Mouse (Mus musculus) liver, embryonic 14.5 days (tissue): ENCODE data around the gene Hnrnpu. TPM values are rescaled to one million over a fixed set of nuclear protein-coding genes. Genes with fewer than 3 reads are reported as not detected.

Experiments used
- ATAC-seq: fragments of 200-750 bp; cut with Nextera tagmentation; 2 replicates; pipeline ENCODE4 v1.8.0; 2017; ENCODE audit warnings: moderate number of reproducible peaks, mild to moderate bottlenecking, moderate library complexity; ENCODE audit not compliant: insufficient read depth
- DNase-seq, 3 experiments: peaks; one replicate each; pipeline ENCODE4 v3.0.0-alpha.2; 2012 to 2013; ENCODE audit warnings: low read depth in 3 of 3, low spot score in 3 of 3
- H3K27ac ChIP-seq: fragments of 300-500 bp; sonication (generic); 2 replicates; pipeline ENCODE4 v1.5.1; 2014; ENCODE audit warnings: moderate library complexity, mild to moderate bottlenecking, control low read depth, inconsistent platforms
- H3K27me3 ChIP-seq: fragments of 300-500 bp; sonication (generic); 2 replicates; pipeline ENCODE4 v1.6.1; 2014; ENCODE audit warnings: mild to moderate bottlenecking, low read length, moderate library complexity; ENCODE audit not compliant: control insufficient read depth, insufficient read depth
- H3K36me3 ChIP-seq: fragments of 300-500 bp; sonication (generic); replicated peaks from 2 replicates; pipeline ENCODE4 v1.6.1; 2014; ENCODE audit warnings: low read depth; ENCODE audit not compliant: control insufficient read depth, insufficient read depth
- H3K4me1 ChIP-seq, 2 experiments: fragments of 200-500 bp in 1 of 2; fragments of 300-500 bp in 1 of 2; sonication (generic) in 1 of 2; replicated peaks; 2 replicates each; pipeline ENCODE4 v1.6.1; 2012 to 2014; ENCODE audit warnings: antibody characterized with exemption in 1 of 2, inconsistent platforms in 1 of 2, low read length in 1 of 2; ENCODE audit not compliant: control insufficient read depth in 2 of 2, insufficient read depth in 2 of 2
- H3K4me2 ChIP-seq: fragments of 300-500 bp; sonication (generic); 2 replicates; pipeline ENCODE4 v1.6.1; 2014; ENCODE audit warnings: low read depth, mild to moderate bottlenecking, control low read depth, moderate library complexity
- H3K4me3 ChIP-seq, 2 experiments: fragments of 200-500 bp in 1 of 2; fragments of 300-500 bp in 1 of 2; sonication (generic) in 1 of 2; 2 replicates each; pipeline ENCODE4 v1.5.1; 2012 to 2014; ENCODE audit warnings: low read depth in 2 of 2, low read length in 2 of 2, mild to moderate bottlenecking in 2 of 2, control low read depth in 1 of 2, inconsistent platforms in 1 of 2, moderate library complexity in 1 of 2; ENCODE audit not compliant: insufficient read depth in 1 of 2
- H3K9ac ChIP-seq: fragments of 300-500 bp; sonication (generic); replicated peaks from 2 replicates; pipeline ENCODE4 v1.6.1; 2014; ENCODE audit warnings: mild to moderate bottlenecking, control low read depth, moderate library complexity
- H3K9me3 ChIP-seq: fragments of 300-500 bp; sonication (generic); 2 replicates; pipeline ENCODE4 v1.6.1; 2016; ENCODE audit warnings: low read length, mixed read lengths; ENCODE audit not compliant: control insufficient read depth
- CTCF ChIP-seq: IDR thresholded peaks from 2 replicates; pipeline ENCODE4 v1.5.1; 2016; ENCODE audit warnings: antibody characterized with exemption, low read depth, control low read depth
- EP300 ChIP-seq: IDR thresholded peaks from 2 replicates; pipeline ENCODE4 v1.6.1; 2016; ENCODE audit warnings: antibody characterized with exemption, low read depth
- WGBS: fragments of 180-500 bp; shearing (Covaris S2); extraction: QIAGEN DNeasy Blood & Tissue Kit; methylation state at CpG from one replicate; pipeline ENCODE4 v1.1.7; 2014; ENCODE audit not compliant: insufficient replicate concordance; 5-methylcytosine and 5-hydroxymethylcytosine counted together
- polyA plus RNA-seq, 2 experiments: library from polyadenylated mRNA; depleted of rRNA in 1 of 2; stranded (reverse) in 1 of 2; unstranded in 1 of 2; fragments of >200 nt; fragmentation: Nextera tagmentation in 1 of 2; extraction: Ambion mirVana in 1 of 2; gene quantifications; 2 replicates each; pipeline versions ENCODE4 v1.2.1 to v1.2.3; 2012 to 2014

The Hnrnpu gene
- polyA plus RNA-seq, 2 experiments = 165 to 191 TPM

- H3K36me3 ChIP-seq = peaks cover 50% of the 10 kb centered on the region
- DNase-seq (no peak), ATAC-seq (no peak)
- peak overlapping the region; percentile 95 for H3K9ac ChIP-seq
- no peaks in the 10 kb centered on the region for H3K9me3 ChIP-seq
- peaks cover 19 to 22% of the 10 kb centered on the region in 2 experiments for H3K4me1 ChIP-seq
- TF ChIP-seq EP300 = no peak
- TF ChIP-seq CTCF = no peak
- no peaks in the 10 kb centered on the region for H3K27me3 ChIP-seq
- peak overlapping the region; percentile 98 for H3K27ac ChIP-seq
- peak overlapping the region; percentile 87 for H3K4me2 ChIP-seq
- H3K4me3 ChIP-seq = peak overlapping the region; percentile 65 to 83
- 14% methylated on average over 8 of the region's 8 CpGs for WGBS
Measured at GRCm38 (mm10) chr1:178320038-178320722, 17.4 kb downstream of the Hnrnpu start.

GRCm38 (mm10) chr1:178319295-178320037 lies 18.1 kb downstream of the Hnrnpu start:
- Histone ChIP-seq H3K4me1 (peaks cover 19 to 22% of the 10 kb centered on the region in 2 experiments), H3K27me3 (no peaks in the 10 kb centered on the region), H3K4me3 (peak overlapping the region; percentile 65 to 83), H3K4me2 (peak overlapping the region; percentile 87), H3K36me3 (peaks cover 43% of the 10 kb centered on the region), H3K9me3 (no peaks in the 10 kb centered on the region), H3K9ac (peak overlapping the region; percentile 95), H3K27ac (peak overlapping the region; percentile 98)
- under 1% methylated on average over 12 of the region's 12 CpGs for WGBS
- ATAC-seq (peak; percentile 19), DNase-seq (no peak)
- no peak for TF ChIP-seq CTCF
- TF ChIP-seq EP300 = no peak

- H3K27ac ChIP-seq = peak within 1 kb of the TSS; percentile 98
- no peaks in the 10 kb centered on the region for H3K27me3 ChIP-seq
- TF ChIP-seq CTCF (peak; percentile 15), EP300 (peak; percentile 51)
- peak within 1 kb of the TSS; percentile 65 to 83 for H3K4me3 ChIP-seq
- H3K4me1 ChIP-seq = peaks cover 20 to 23% of the 10 kb centered on the region in 2 experiments
- DNase-seq = peak; percentile 88 to 90 (median 90)
- under 1% methylated on average over 83 of the region's 83 CpGs for WGBS
- H3K4me2 ChIP-seq = peak within 1 kb of the TSS; percentile 87
- no peaks in the 10 kb centered on the region for H3K9me3 ChIP-seq
- peak; percentile 91 for ATAC-seq
- peaks cover 37% of the 10 kb centered on the region for H3K36me3 ChIP-seq
- H3K9ac ChIP-seq = peak within 1 kb of the TSS; percentile 95
Measured at GRCm38 (mm10) chr1:178318389-178319184, 19.0 kb downstream of the Hnrnpu start, which contains the start of gene Cox20. Gene Cox20 (plus strand): TSS chr1:178319130.

- H3K9me3 ChIP-seq = no peaks in the 10 kb centered on the region
- H3K27me3 ChIP-seq = no peaks in the 10 kb centered on the region
- H3K27ac ChIP-seq = peak overlapping the region; percentile 98
- H3K4me2 ChIP-seq = peak overlapping the region; percentile 87
- WGBS = under 1% methylated on average over 17 of the region's 17 CpGs
- H3K36me3 ChIP-seq = peaks cover 31% of the 10 kb centered on the region
- peak overlapping the region; percentile 65 to 83 for H3K4me3 ChIP-seq
- ATAC-seq (peak; percentile 68), DNase-seq (peak; percentile 83 to 87 (median 84))
- H3K9ac ChIP-seq = peak overlapping the region; percentile 95
- H3K4me1 ChIP-seq = peaks cover 26 to 27% of the 10 kb centered on the region in 2 experiments
- TF ChIP-seq CTCF (no peak), EP300 (peak; percentile 60)
Measured at GRCm38 (mm10) chr1:178318002-178318388, 19.6 kb downstream of the Hnrnpu start.
